Mouse (Mus musculus): ENCODE measurements around the gene Gm28539. TPM values are rescaled to one million over a fixed set of nuclear protein-coding genes. Genes with fewer than 3 reads are reported as not detected.

The Gm28539 gene
- polyA plus RNA-seq, 1 experiment from 2014 or later, result not detected

DNA sequence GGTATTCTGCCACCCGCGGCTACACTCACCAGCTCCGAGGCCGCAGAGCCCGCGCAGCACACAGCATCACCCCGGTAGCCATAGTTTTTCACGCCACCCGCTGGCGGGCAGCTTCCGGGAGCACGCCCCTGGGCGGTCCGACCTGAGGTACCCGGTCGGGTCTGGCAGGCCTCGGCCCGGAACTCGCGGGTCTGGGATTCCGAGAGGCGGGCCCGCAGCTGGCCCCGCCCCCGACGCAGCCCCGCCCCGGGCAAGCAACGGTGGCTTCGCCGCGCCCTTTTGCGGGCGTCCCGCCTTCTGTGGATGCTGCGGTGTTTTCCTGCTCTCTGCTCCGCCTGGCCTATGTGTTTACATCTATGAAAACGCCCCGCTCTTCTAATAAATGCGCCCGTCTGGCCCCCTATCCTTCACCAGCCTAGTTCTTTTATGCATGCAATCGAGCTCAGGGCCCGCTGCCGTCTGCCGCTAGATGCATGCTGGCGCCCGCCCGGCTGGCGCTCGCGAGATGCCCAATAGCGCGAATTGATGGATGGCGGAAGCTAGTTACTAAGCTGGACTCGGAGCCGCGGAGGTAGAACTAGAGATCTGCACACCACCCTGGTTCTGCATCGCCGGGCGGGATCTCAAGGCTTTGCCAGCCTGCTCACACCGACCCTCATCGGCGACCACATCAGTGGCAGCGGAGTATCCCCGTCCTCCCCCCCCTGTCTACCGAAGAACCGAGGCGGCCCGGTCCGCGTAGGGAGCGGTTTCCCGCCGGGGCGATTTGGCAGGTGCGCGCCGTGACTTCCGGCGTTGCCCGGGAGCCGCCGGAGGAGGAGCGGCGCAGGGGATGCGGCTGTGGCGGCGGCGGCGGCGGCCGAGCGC lies 40.3 kb downstream of the Gm28539 start, which contains the start of the genes Mrpl40 and Hira:
Gene Mrpl40, minus strand, starts transcription at position 421 of the 867 bp plus-strand sequence.
Gene Hira, plus strand, starts transcription at position 596 of the 867 bp plus-strand sequence.
- ATAC-seq (replicated peaks; ENCODE audit: low FRiP score, low TSS enrichment, low read depth) (peak; percentile 96), DNase-seq (ENCODE audit: low spot score) (peak; percentile 94)
- H3K4me3 ChIP-seq (ENCODE audit: low read depth, low read length), result peak within 1 kb of the TSS; percentile 86
- no peaks in the 10 kb centered on the region for H3K27me3 ChIP-seq (replicated peaks; ENCODE audit: control insufficient read depth, insufficient read depth, low read length)
- no peaks in the 10 kb centered on the region for H3K9me3 ChIP-seq (ENCODE audit: control insufficient read depth, low read length)
- under 1% methylated on average over 93 of the region's 93 CpGs for WGBS
- H3K27ac ChIP-seq (ENCODE audit: low read depth), result peak within 1 kb of the TSS; percentile 91
- peak within 1 kb of the TSS; percentile 78 for H3K4me2 ChIP-seq (ENCODE audit: low read length)
- H3K4me1 ChIP-seq (replicated peaks; ENCODE audit: control insufficient read depth, insufficient read depth, low read length), result no peaks in the 10 kb centered on the region; the same call in 1 of the 2 replicates
- peaks cover 38% of the 10 kb centered on the region for H3K36me3 ChIP-seq (ENCODE audit: control insufficient read depth, insufficient read depth, low read length)
- H3K9ac ChIP-seq (ENCODE audit: low read length), result peak within 1 kb of the TSS; percentile 80

DNA sequence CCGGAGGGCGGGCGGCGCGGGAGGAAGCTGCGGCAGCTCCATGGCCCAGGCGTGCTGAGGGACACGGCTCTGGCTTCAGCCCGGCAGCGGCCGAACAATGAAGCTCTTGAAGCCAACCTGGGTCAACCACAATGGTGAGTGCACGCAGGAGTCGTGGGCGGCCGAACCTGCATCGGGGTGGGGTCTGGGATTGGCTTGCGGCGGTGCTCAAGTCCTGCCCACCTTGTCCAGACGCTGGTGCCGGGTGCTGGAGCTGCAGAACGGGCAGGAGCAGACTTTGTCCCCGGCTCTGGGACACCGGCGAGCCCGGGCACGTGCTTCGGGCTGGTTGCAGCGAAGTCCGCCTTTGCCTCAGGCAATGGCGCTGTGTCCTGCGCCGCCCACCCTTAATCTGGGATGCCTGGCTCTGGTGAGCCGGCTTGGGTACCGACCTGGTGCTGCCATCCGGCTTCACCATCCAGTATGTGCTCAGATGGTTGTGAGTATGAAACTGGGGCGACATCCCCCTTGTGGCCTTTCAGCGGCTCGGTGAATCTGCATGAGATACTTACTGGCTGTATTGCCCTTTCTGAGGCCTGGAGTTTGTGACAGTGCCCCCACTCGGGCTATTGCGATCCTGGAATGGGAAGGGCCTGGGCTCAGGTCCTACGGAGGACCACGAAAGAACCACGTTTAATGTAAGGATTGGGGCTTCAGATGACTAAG lies 41.2 kb downstream of the Gm28539 start:
- DNase-seq (ENCODE audit: low spot score) (peak; percentile 87), ATAC-seq (replicated peaks; ENCODE audit: low FRiP score, low TSS enrichment, low read depth) (peak; percentile 37)
- H3K9ac ChIP-seq (ENCODE audit: low read length), result peak overlapping the region; percentile 80
- under 1% methylated on average over 42 of the region's 43 CpGs for WGBS
- peak overlapping the region; percentile 86 for H3K4me3 ChIP-seq (ENCODE audit: low read depth, low read length)
- no peaks in the 10 kb centered on the region for H3K27me3 ChIP-seq (replicated peaks; ENCODE audit: control insufficient read depth, insufficient read depth, low read length)
- peaks cover 30% of the 10 kb centered on the region for H3K36me3 ChIP-seq (ENCODE audit: control insufficient read depth, insufficient read depth, low read length)
- H3K27ac ChIP-seq (ENCODE audit: low read depth), result peak overlapping the region; percentile 91
- H3K9me3 ChIP-seq (ENCODE audit: control insufficient read depth, low read length), result no peaks in the 10 kb centered on the region
- H3K4me2 ChIP-seq (ENCODE audit: low read length), result peak overlapping the region; percentile 78
- H3K4me1 ChIP-seq (replicated peaks; ENCODE audit: control insufficient read depth, insufficient read depth, low read length), result no peaks in the 10 kb centered on the region; the same call in 1 of the 2 replicates

DNA sequence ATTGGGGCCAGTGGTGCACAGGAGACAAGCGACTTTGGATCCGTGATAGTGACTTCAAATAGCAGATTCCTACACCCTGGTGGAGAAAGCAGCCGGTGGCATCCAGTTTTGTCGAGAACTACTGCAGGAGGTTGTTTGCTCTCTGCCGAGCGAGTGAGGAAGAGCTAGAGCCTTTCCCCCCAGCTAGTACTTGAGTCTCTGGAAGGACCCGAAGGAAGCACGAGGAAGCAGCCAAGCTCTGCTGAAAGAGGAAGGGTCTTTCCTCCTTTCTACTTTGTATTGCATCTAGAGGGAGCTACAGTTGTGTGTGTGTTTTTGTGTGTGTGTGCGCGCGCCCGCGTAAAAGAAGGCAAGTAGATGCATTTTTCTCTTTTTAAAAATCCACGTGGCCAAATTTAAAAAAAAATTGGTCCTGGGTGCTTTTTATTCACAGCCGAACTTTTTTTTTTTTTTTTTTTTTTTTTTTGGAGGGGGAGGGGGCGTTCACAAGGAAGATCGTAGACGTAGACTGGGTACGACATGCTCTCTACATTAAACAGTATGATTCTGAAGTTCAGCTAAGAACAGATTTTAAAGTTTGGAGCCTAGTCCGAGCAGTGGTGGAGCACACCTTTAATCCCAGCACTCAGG lies 41.8 kb downstream of the Gm28539 start:
- 26% methylated on average over 20 of the region's 20 CpGs for WGBS
- DNase-seq (ENCODE audit: low spot score) (no peak), ATAC-seq (replicated peaks; ENCODE audit: low FRiP score, low TSS enrichment, low read depth) (no peak)
- H3K27me3 ChIP-seq (replicated peaks; ENCODE audit: control insufficient read depth, insufficient read depth, low read length), result no peaks in the 10 kb centered on the region
- H3K9ac ChIP-seq (ENCODE audit: low read length), result peak overlapping the region; percentile 80
- H3K36me3 ChIP-seq (ENCODE audit: control insufficient read depth, insufficient read depth, low read length), result peaks cover 23% of the 10 kb centered on the region
- peak overlapping the region; percentile 78 for H3K4me2 ChIP-seq (ENCODE audit: low read length)
- H3K9me3 ChIP-seq (ENCODE audit: control insufficient read depth, low read length), result no peaks in the 10 kb centered on the region
- H3K4me1 ChIP-seq (replicated peaks; ENCODE audit: control insufficient read depth, insufficient read depth, low read length), result no peaks in the 10 kb centered on the region; the same call in 1 of the 2 replicates
- peak overlapping the region; percentile 91 for H3K27ac ChIP-seq (ENCODE audit: low read depth)
- peak overlapping the region; percentile 86 for H3K4me3 ChIP-seq (ENCODE audit: low read depth, low read length)

DNA sequence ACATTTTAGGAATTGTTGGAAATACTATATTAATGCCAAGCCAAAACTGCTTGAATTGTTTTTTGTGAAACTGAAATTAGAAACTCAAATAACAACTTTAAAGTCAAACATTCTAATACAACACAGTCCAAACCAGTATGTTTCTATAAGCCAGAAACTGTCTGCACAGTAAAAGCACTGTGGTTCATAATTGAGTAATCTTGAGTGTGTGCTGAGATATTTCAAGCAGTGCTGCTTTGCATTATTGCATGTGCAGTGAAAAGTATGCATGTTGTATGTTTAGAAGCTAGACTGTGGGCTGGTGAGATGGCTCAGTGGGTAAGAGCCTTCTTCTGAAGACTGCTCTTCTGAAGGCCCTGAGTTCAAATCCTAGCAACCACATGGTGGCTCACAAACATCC lies 47.7 kb downstream of the Gm28539 start:
- no peaks in the 10 kb centered on the region for H3K9me3 ChIP-seq (ENCODE audit: control insufficient read depth, low read length)
- H3K4me3 ChIP-seq (ENCODE audit: low read depth, low read length), result no peak overlapping the region
- ATAC-seq (replicated peaks; ENCODE audit: low FRiP score, low TSS enrichment, low read depth) (no peak), DNase-seq (ENCODE audit: low spot score) (no peak)
- H3K27ac ChIP-seq (ENCODE audit: low read depth), result no peak overlapping the region
- peaks cover 4% of the 10 kb centered on the region for H3K36me3 ChIP-seq (ENCODE audit: control insufficient read depth, insufficient read depth, low read length)
- H3K4me2 ChIP-seq (ENCODE audit: low read length), result no peak overlapping the region
- no peaks in the 10 kb centered on the region for H3K27me3 ChIP-seq (replicated peaks; ENCODE audit: control insufficient read depth, insufficient read depth, low read length)
- H3K9ac ChIP-seq (ENCODE audit: low read length), result no peak overlapping the region
- no peaks in the 10 kb centered on the region for H3K4me1 ChIP-seq (replicated peaks; ENCODE audit: control insufficient read depth, insufficient read depth, low read length)

DNA sequence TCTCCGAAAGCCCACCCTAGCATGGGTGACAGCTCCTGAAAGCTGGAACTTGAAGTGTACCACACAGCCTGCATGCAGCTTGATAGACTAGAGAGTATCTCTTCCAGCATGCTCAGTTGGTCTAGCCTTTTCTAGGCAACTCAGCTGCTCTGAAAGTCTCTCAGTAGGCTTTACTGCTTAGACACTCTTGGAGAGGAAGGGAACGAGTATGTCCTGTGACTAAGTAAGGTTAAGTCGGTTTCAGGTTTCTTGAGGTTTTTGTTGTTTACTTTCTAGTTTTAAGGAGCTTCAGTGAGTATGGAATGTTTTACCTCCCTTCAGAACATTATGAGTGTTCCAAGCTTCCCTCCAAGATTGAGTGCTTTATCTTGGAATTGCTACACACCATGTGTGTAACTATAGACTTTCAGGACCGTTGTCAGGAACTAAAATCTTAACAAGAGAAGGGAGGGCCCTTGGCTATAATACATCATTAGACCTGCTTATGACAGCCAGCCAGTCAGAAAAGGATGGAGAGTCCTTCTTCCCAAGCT lies 57.5 kb downstream of the Gm28539 start:
- no peak overlapping the region for H3K27ac ChIP-seq (ENCODE audit: low read depth)
- H3K4me2 ChIP-seq (ENCODE audit: low read length), result no peak overlapping the region
- no peak overlapping the region for H3K4me3 ChIP-seq (ENCODE audit: low read depth, low read length)
- ATAC-seq (replicated peaks; ENCODE audit: low FRiP score, low TSS enrichment, low read depth), result no peak
- DNase-seq (ENCODE audit: low spot score), result no peak
- no peaks in the 10 kb centered on the region for H3K4me1 ChIP-seq (replicated peaks; ENCODE audit: control insufficient read depth, insufficient read depth, low read length)
- no peak overlapping the region for H3K9ac ChIP-seq (ENCODE audit: low read length)
- 69% methylated on average over 4 of the region's 4 CpGs for WGBS
- H3K9me3 ChIP-seq (ENCODE audit: control insufficient read depth, low read length), result no peaks in the 10 kb centered on the region
- H3K36me3 ChIP-seq (ENCODE audit: control insufficient read depth, insufficient read depth, low read length), result peaks cover 35% of the 10 kb centered on the region
- no peaks in the 10 kb centered on the region for H3K27me3 ChIP-seq (replicated peaks; ENCODE audit: control insufficient read depth, insufficient read depth, low read length)

DNA sequence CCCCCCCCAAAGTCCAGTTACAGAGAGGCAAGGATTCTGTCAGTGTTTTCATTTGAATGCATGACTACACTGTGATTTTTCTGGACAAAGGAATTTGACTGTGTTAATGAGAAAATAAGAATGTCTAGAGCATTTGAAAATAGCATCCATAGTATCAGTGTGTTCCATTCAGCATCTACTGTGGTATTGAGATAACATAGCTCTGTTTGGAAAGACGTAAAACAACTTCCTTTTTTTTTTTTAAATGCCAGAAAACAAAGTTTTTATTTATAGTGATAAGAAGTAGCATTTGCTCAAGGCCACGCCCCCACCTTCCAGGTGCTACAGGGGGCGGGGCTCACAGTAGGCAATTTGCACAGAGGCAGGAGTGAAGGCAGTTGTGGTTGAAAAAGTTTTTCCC lies 58.9 kb downstream of the Gm28539 start:
- DNase-seq (ENCODE audit: low spot score) (no peak), ATAC-seq (replicated peaks; ENCODE audit: low FRiP score, low TSS enrichment, low read depth) (no peak)
- Histone ChIP-seq H3K9ac (ENCODE audit: low read length) (no peak overlapping the region), H3K4me3 (ENCODE audit: low read depth, low read length) (no peak overlapping the region), H3K4me1 (replicated peaks; ENCODE audit: control insufficient read depth, insufficient read depth, low read length) (no peaks in the 10 kb centered on the region), H3K4me2 (ENCODE audit: low read length) (no peak overlapping the region), H3K36me3 (ENCODE audit: control insufficient read depth, insufficient read depth, low read length) (peaks cover 48% of the 10 kb centered on the region), H3K9me3 (ENCODE audit: control insufficient read depth, low read length) (no peaks in the 10 kb centered on the region), H3K27ac (ENCODE audit: low read depth) (no peak overlapping the region), H3K27me3 (replicated peaks; ENCODE audit: control insufficient read depth, insufficient read depth, low read length) (no peaks in the 10 kb centered on the region)
- 73% methylated on average over 3 of the region's 3 CpGs for WGBS

DNA sequence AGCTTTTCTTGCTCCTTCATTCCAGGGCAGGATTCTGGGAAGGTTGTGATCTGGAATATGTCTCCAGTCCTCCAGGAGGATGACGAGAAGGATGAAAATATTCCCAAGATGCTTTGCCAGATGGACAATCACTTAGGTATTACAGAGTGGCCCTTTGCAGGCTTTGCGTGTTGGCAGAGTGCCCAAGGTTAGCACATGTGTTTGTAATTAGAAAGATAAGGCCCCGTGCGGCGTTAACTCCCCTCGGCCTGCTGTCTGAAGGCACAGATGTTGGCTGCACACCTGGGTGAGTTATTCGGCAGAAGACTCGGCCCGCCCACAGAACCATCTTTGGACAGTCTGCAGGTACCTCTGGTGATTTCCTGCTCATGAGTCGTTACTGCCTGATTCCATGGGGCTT lies 60.0 kb downstream of the Gm28539 start:
- H3K4me1 ChIP-seq (replicated peaks; ENCODE audit: control insufficient read depth, insufficient read depth, low read length), result no peaks in the 10 kb centered on the region
- H3K36me3 ChIP-seq (ENCODE audit: control insufficient read depth, insufficient read depth, low read length), result peaks cover 52% of the 10 kb centered on the region
- no peaks in the 10 kb centered on the region for H3K27me3 ChIP-seq (replicated peaks; ENCODE audit: control insufficient read depth, insufficient read depth, low read length)
- no peak overlapping the region for H3K27ac ChIP-seq (ENCODE audit: low read depth)
- H3K4me3 ChIP-seq (ENCODE audit: low read depth, low read length), result no peak overlapping the region
- no peak for DNase-seq (ENCODE audit: low spot score)
- H3K9ac ChIP-seq (ENCODE audit: low read length), result no peak overlapping the region
- H3K9me3 ChIP-seq (ENCODE audit: control insufficient read depth, low read length), result no peaks in the 10 kb centered on the region
- no peak for ATAC-seq (replicated peaks; ENCODE audit: low FRiP score, low TSS enrichment, low read depth)
- H3K4me2 ChIP-seq (ENCODE audit: low read length), result no peak overlapping the region
- 74% methylated on average over 10 of the region's 10 CpGs for WGBS

DNA sequence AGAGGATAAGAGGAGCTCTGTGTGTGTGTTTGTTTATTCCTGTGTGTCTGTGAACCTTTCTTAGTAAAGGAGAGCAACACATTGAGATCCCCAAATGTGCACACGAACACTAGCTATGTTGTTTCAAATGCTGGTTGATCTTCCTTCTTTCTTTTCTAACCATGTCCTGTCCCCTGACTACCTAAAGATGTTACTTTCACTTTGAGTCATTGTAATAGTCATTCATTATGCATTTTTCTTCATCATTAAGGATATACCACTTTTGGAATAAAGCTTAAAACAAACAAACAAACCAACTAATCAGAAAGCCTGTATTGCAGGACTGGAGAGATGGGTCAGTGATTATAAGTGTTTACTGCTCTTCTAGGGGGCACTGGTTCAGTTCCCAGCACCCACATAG lies 69.3 kb downstream of the Gm28539 start:
- WGBS, result 100% methylated on average over 1 of the region's 1 CpGs
- H3K9me3 ChIP-seq (ENCODE audit: control insufficient read depth, low read length), result no peaks in the 10 kb centered on the region
- ATAC-seq (replicated peaks; ENCODE audit: low FRiP score, low TSS enrichment, low read depth), result no peak

More for the DNA sequence above, 69.3 kb downstream of the Gm28539 start:
- no peaks in the 10 kb centered on the region for H3K4me1 ChIP-seq (replicated peaks; ENCODE audit: control insufficient read depth, insufficient read depth, low read length)
- H3K4me3 ChIP-seq (ENCODE audit: low read depth, low read length), result no peak overlapping the region
- no peak overlapping the region for H3K27ac ChIP-seq (ENCODE audit: low read depth)
- no peak for DNase-seq (ENCODE audit: low spot score)
- peaks cover 72% of the 10 kb centered on the region for H3K36me3 ChIP-seq (ENCODE audit: control insufficient read depth, insufficient read depth, low read length)
- H3K9ac ChIP-seq (ENCODE audit: low read length), result no peak overlapping the region
- H3K4me2 ChIP-seq (ENCODE audit: low read length), result no peak overlapping the region
- H3K27me3 ChIP-seq (replicated peaks; ENCODE audit: control insufficient read depth, insufficient read depth, low read length), result no peaks in the 10 kb centered on the region

Data from intestine, embryonic 14.5 days (tissue).